Mouse (Mus musculus): ENCODE measurements at regions not wholly inside any gene's neighbourhood (a gene's known extent, or its start where the extent isn't known, plus 50 kb on each side); places are given as distances from the start of the nearest gene placed in this dataset.

- TF ChIP-seq CTCF (IDR thresholded peaks at IDR 0.05; ENCODE audit: borderline replicate concordance, insufficient read depth, low read depth, low read length) (no peak), POLR2A (IDR thresholded peaks at IDR 0.05; ENCODE audit: borderline replicate concordance, insufficient read depth, low read length) (no peak)
These were observed 570.8 kb upstream of the Smc2 start for GRCm38 (mm10) chr4:51868250-51868649.
